Mouse (Mus musculus) kidney, adult 8-10 months (tissue): Measurements from ENCODE around the gene Vps45.
A peak's percentile ranks its signal among the peaks of the same experiment; 100 is the strongest.
"Not testable (repeated sequence)": the region's sequence is repeated elsewhere in the genome, so short reads cannot be mapped to it uniquely, and the experiment has no call there.

Experiments
- DNase-seq, 2 experiments: peaks; one replicate each; pipeline ENCODE4 v3.0.0; 2022

Vps45 gene

GRCm38 (mm10) chr3:95965518-95966451 lies 92.5 kb downstream of the Vps45 start:
- no peak for DNase-seq

- no peak for DNase-seq
Measured at GRCm38 (mm10) chr3:95963681-95964080, 94.6 kb downstream of the Vps45 start.

- DNase-seq = no peak
Measured at GRCm38 (mm10) chr3:95963230-95963629, 95.0 kb downstream of the Vps45 start.

GRCm38 (mm10) chr3:95962182-95962581 lies 96.1 kb downstream of the Vps45 start:
- not testable (repeated sequence) for DNase-seq

- DNase-seq = no peak
Measured at GRCm38 (mm10) chr3:95959807-95960206, 98.5 kb downstream of the Vps45 start.

GRCm38 (mm10) chr3:95959082-95959481 lies 99.2 kb downstream of the Vps45 start:
- peak in 1 of 2 experiments; percentile 28 for DNase-seq

GRCm38 (mm10) chr3:95957359-95958148 lies 100.7 kb downstream of the Vps45 start:
- DNase-seq = no peak

- no peak for DNase-seq
Measured at GRCm38 (mm10) chr3:95955318-95955717, 102.9 kb downstream of the Vps45 start.

GRCm38 (mm10) chr3:95954648-95955173 lies 103.6 kb downstream of the Vps45 start:
- DNase-seq = not testable (repeated sequence)

- no peak for DNase-seq
Measured at GRCm38 (mm10) chr3:95953522-95953921, 104.7 kb downstream of the Vps45 start.

- no peak for DNase-seq
Measured at GRCm38 (mm10) chr3:95953023-95953422, 105.2 kb downstream of the Vps45 start.

GRCm38 (mm10) chr3:95951566-95951965 lies 106.7 kb downstream of the Vps45 start:
- DNase-seq = not testable (repeated sequence)

- DNase-seq = peak; percentile 91 to 92
Measured at GRCm38 (mm10) chr3:95950763-95951551, 107.3 kb downstream of the Vps45 start.
